14 mouse cellular contexts compared by ENCODE assay signal in genomic region chr8:77404017-77404416, GRCm38 (mm10).
"Had no signal": no experiment of that assay in that cellular context is flagged by ENCODE, and none has a peak within 500 bp of the region (broad histone marks: within the 10 kb centered on the region; RNA-seq: fewer than 3 reads in every experiment).

No protein-coding gene starts in this region.

- H3K4me2 ChIP-seq: lung, embryonic 14.5 days; midbrain, embryonic 12.5 days; neural tube, embryonic 12.5 days; stomach, embryonic 15.5 days had no signal

- H3K4me1 ChIP-seq: megakaryocyte, embryonic 14.5 days; neural tube, embryonic 12.5 days; stomach, embryonic 15.5 days had no signal

- H3K27me3 ChIP-seq: megakaryocyte, embryonic 14.5 days; midbrain, embryonic 12.5 days; neural tube, embryonic 12.5 days; stomach, embryonic 15.5 days had no signal

- DNase-seq: lung, adult 18-20 months; lung, embryonic 14.5 days; lung, postnatal 10 days; midbrain, embryonic 14.5 days; right cerebral cortex, postnatal 14 days; thymus, adult 2 months; thymus, postnatal 25 days; thymus, postnatal 4 days had no signal

- H3K4me3 ChIP-seq: megakaryocyte, embryonic 14.5 days; midbrain, embryonic 12.5 days; neural tube, embryonic 12.5 days; stomach, embryonic 15.5 days had no signal

- H3K9ac ChIP-seq: lung, embryonic 14.5 days; midbrain, embryonic 12.5 days; neural tube, embryonic 12.5 days; stomach, embryonic 15.5 days had no signal

- H3K36me3 ChIP-seq: midbrain, embryonic 12.5 days; neural tube, embryonic 12.5 days had no signal

- H3K9me3 ChIP-seq: megakaryocyte, embryonic 14.5 days; midbrain, embryonic 12.5 days; neural tube, embryonic 12.5 days; stomach, embryonic 15.5 days had no signal

- H3K27ac ChIP-seq: macrophage; midbrain, embryonic 12.5 days; neural tube, embryonic 12.5 days; stomach, embryonic 15.5 days; stomach, postnatal 0 days had no signal
